ENCODE assay signal across 9 mouse cellular contexts in the genomic region with DNA sequence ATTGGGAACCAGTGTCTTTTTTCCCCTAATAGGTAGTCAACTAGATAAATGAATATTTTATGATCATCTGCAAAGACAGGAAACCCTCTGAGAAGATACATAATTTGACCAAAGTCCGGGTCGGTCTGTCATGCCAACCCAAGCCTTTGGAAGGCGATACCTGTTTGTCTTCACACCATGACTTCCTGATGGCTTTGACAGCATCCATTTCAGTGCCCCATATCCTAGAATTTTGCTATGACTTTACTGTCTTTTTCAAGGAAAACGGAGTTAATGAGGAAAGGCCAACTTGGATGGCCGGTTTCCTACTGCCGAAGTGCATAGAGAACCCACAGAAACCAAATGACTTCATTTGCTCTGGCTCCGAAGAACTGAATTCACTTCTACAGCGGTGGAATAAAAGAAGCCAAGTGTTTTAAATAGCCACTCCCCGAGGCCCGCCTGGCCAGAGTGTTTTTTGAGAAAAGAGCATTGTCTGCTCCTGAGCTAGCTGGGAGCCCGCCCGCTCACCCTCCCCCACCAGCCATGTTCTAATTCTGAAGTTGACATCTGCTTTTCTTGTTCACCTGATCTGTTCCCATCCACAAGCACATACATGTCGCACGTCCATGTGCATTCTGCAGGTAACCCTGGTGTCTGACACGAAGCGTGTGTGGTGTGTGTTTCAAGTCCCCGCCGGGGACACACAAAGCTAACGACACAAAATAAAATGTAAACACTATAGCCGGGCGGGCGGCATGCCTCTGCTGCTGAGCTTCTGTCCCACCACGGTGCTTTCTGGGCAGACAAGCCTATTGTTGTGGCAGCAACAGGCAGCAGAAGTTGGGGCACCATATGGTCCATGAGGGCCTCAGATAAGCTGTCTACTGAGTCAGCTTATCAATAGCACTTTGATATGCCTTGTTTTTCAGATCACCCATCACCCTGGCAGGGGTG. TPM values are rescaled to one million over a fixed set of nuclear protein-coding genes. Genes with fewer than 3 reads are reported as not detected.
DNase-seq lines count a peak whose midpoint lies in the region; ATAC-seq and TF ChIP-seq lines count a peak whose summit lies in the region.
"Had no signal": no experiment of that assay in that cellular context is flagged by ENCODE, and none has a peak within 500 bp of the region (broad histone marks: within the 10 kb centered on the region; RNA-seq: fewer than 3 reads in every experiment).

No protein-coding gene starts in this region.

- H3K4me1 ChIP-seq in embryonic fibroblast, embryonic 13.5 days (ENCODE audit: control insufficient read depth, insufficient read depth, low read length): peaks cover 51% of the 10 kb centered on the region
- H3K4me1 ChIP-seq in heart, postnatal 0 days (ENCODE audit: control insufficient read depth, insufficient read depth): peaks cover 76% of the 10 kb centered on the region
- 0 out of 2 replicates have a peak, but pooled peaks cover 16% of the 10 kb centered on the region for H3K4me1 ChIP-seq in liver, embryonic 13.5 days (replicated peaks)
- peaks cover 59% of the 10 kb centered on the region for H3K4me1 ChIP-seq in stomach, embryonic 16.5 days (ENCODE audit: control insufficient read depth, insufficient read depth, low read length)

- no peak for TF ChIP-seq CTCF in embryonic fibroblast, embryonic 13.5 days (IDR thresholded peaks at IDR 0.05; ENCODE audit: borderline replicate concordance, insufficient read depth, low read length)
- no peak for TF ChIP-seq CTCF in heart, postnatal 0 days (IDR thresholded peaks at IDR 0.05; ENCODE audit: low read depth)

- no peak for ATAC-seq in heart, postnatal 0 days (ENCODE audit: insufficient read depth, low read depth)
- ATAC-seq in liver, embryonic 13.5 days (ENCODE audit: low read depth): no peak
- no peak for ATAC-seq in stomach, embryonic 16.5 days (ENCODE audit: insufficient read depth, low FRiP score)

- TF ChIP-seq EP300 in heart, postnatal 0 days (IDR thresholded peaks at IDR 0.05; ENCODE audit: low read depth): no peak

- H3K4me2 ChIP-seq in heart, postnatal 0 days (ENCODE audit: low read depth, low read length): peak overlapping the region; percentile 50
- H3K4me2 ChIP-seq in liver, embryonic 13.5 days: peak overlapping the region; percentile 14; the same call in 1 of the 2 replicates
- peak overlapping the region; percentile 41 for H3K4me2 ChIP-seq in stomach, embryonic 16.5 days (ENCODE audit: low read depth, low read length)

- H3K9me3 ChIP-seq in heart, postnatal 0 days (replicated peaks; ENCODE audit: control insufficient read depth, low read length): no peaks in the 10 kb centered on the region
- H3K9me3 ChIP-seq in liver, embryonic 13.5 days (replicated peaks): no peaks in the 10 kb centered on the region
- H3K9me3 ChIP-seq in stomach, embryonic 16.5 days (replicated peaks; ENCODE audit: control insufficient read depth, low read length): no peaks in the 10 kb centered on the region

- 15% methylated on average over 23 of the region's 23 CpGs for WGBS in heart, postnatal 0 days
- 14% methylated on average over 23 of the region's 23 CpGs for WGBS in liver, embryonic 13.5 days (ENCODE audit: insufficient replicate concordance)
- 24% methylated on average over 23 of the region's 23 CpGs for WGBS in stomach, embryonic 16.5 days

- DNase-seq in gastrocnemius, adult 18-20 months (ENCODE audit: low spot score): peak; percentile 26
- DNase-seq in gastrocnemius, adult 8-10 months (ENCODE audit: low spot score in 2 of 2): no peak
- peak; percentile 61 for DNase-seq in heart, postnatal 0 days (ENCODE audit: low spot score)
- DNase-seq in liver, embryonic 13.5 days: no peak
- no peak for DNase-seq in spleen, adult 12 weeks (ENCODE audit: low spot score)
- no peak for DNase-seq in left cerebral cortex, adult 8-10 months (ENCODE audit: low spot score in 2 of 2)

- no peaks in the 10 kb centered on the region for H3K36me3 ChIP-seq in heart, postnatal 0 days (replicated peaks; ENCODE audit: control insufficient read depth, insufficient read depth, low read length)
- H3K36me3 ChIP-seq in liver, embryonic 13.5 days: no peaks in the 10 kb centered on the region
- H3K36me3 ChIP-seq in stomach, embryonic 16.5 days (ENCODE audit: control insufficient read depth, insufficient read depth, low read length): no peaks in the 10 kb centered on the region

- no peaks in the 10 kb centered on the region for H3K27me3 ChIP-seq in heart, postnatal 0 days (ENCODE audit: control insufficient read depth, insufficient read depth, low read length)
- peaks cover 91% of the 10 kb centered on the region for H3K27me3 ChIP-seq in liver, embryonic 13.5 days
- H3K27me3 ChIP-seq in stomach, embryonic 16.5 days (ENCODE audit: control insufficient read depth, insufficient read depth, low read length): no peaks in the 10 kb centered on the region

- peak overlapping the region; percentile 83 for H3K27ac ChIP-seq in embryonic fibroblast, embryonic 13.5 days (ENCODE audit: insufficient read depth, low read length)
- H3K27ac ChIP-seq in heart, postnatal 0 days (ENCODE audit: low read depth): peak overlapping the region; percentile 52
- H3K27ac ChIP-seq in liver, embryonic 13.5 days: no peak overlapping the region
- H3K27ac ChIP-seq in stomach, embryonic 16.5 days (ENCODE audit: low read length): peak overlapping the region; percentile 54
- H3K27ac ChIP-seq: liver, embryonic 14.5 days had no signal

- H3K4me3 ChIP-seq in embryonic fibroblast, embryonic 13.5 days (ENCODE audit: insufficient read depth, low read length): no peak overlapping the region; the same call in 1 of the 2 replicates
- 0 out of 2 replicates have a peak overlapping the region, but pooled peaks have one; percentile 1 for H3K4me3 ChIP-seq in heart, postnatal 0 days (ENCODE audit: low read depth, low read length)
- no peak overlapping the region for H3K4me3 ChIP-seq in liver, embryonic 13.5 days (replicated peaks)
- H3K4me3 ChIP-seq in stomach, embryonic 16.5 days (replicated peaks; ENCODE audit: low read length): no peak overlapping the region

- no peak for TF ChIP-seq POLR2A in embryonic fibroblast, embryonic 13.5 days (IDR thresholded peaks at IDR 0.05; ENCODE audit: low read depth, low read length)

- H3K9ac ChIP-seq in heart, postnatal 0 days (replicated peaks; ENCODE audit: low read depth, low read length): no peak overlapping the region; the same call in 1 of the 2 replicates
- H3K9ac ChIP-seq in liver, embryonic 13.5 days: no peak overlapping the region
- H3K9ac ChIP-seq in stomach, embryonic 16.5 days (ENCODE audit: low read length): peak overlapping the region; percentile 40
- H3K9ac ChIP-seq: liver, embryonic 14.5 days had no signal

RNA-seq across cellular contexts. Expression of a gene that starts 5.8 kb away (rescaled TPM):
- total RNA-seq in gastrocnemius, adult 18-20 months (2021): 100 to 1,000 TPM; 217 to 238 TPM
- 100 to 1,000 TPM; 165 to 271 (median 210) TPM for total RNA-seq in gastrocnemius, adult 8-10 months (2022)
- polyA plus RNA-seq in embryonic fibroblast, embryonic 13.5 days (2011; ENCODE audit: insufficient read length, low read depth, missing spikeins): 209 and 224 TPM in 2 replicates
- 63.9 and 87.9 TPM in 2 replicates for total RNA-seq in heart, postnatal 0 days (2014; rRNA removed; ENCODE audit: low replicate concordance)
- polyA plus RNA-seq in heart, postnatal 0 days (2015; fragmentation: Nextera tagmentation; extraction: Ambion mirVana): 19.0 and 20.8 TPM in 2 replicates
- 0.98 and 1.7 TPM in 2 replicates for polyA plus RNA-seq in liver, embryonic 13.5 days (2015; fragmentation: Nextera tagmentation; extraction: Ambion mirVana)
- 18.0 and 18.9 TPM in 2 replicates for polyA plus RNA-seq in stomach, embryonic 16.5 days (2015; fragmentation: Nextera tagmentation; extraction: Ambion mirVana)
- 10 to 100 TPM; 12.3 to 13.5 (median 12.6) TPM for total RNA-seq in left cerebral cortex, adult 8-10 months (2022)

Comparison
In these comparisons a context has a peak if more than half of its experiments do, and no peak if none do; other contexts are left out.
1. DNase-seq: peak in gastrocnemius, adult 18-20 months (single experiment) and heart, postnatal 0 days (single experiment); none in gastrocnemius, adult 8-10 months (0 of 2), liver, embryonic 13.5 days (single experiment), spleen, adult 12 weeks (single experiment) and left cerebral cortex, adult 8-10 months (0 of 2).
2. Peak in every context shown above with its lines, with median percentiles within 50 percentile points of each other: H3K4me2 ChIP-seq.